Mouse (Mus musculus) lung, adult 2 months (tissue): ENCODE measurements around the gene Hist1h2ae.

Source experiments
- CTCF ChIP-seq: fragments of 200-500 bp; IDR thresholded peaks from 2 replicates; pipeline ENCODE4 v1.5.1; 2011; ENCODE audit warnings: mild to moderate bottlenecking, low read length, control low read depth; ENCODE audit not compliant: insufficient read depth
- POLR2A ChIP-seq: fragments of 200-500 bp; IDR thresholded peaks from 2 replicates; pipeline ENCODE4 v1.6.1; 2011; ENCODE audit warnings: low read depth, mild to moderate bottlenecking, control low read depth, low read length, borderline replicate concordance; ENCODE audit errors: extremely low read depth

DNA sequence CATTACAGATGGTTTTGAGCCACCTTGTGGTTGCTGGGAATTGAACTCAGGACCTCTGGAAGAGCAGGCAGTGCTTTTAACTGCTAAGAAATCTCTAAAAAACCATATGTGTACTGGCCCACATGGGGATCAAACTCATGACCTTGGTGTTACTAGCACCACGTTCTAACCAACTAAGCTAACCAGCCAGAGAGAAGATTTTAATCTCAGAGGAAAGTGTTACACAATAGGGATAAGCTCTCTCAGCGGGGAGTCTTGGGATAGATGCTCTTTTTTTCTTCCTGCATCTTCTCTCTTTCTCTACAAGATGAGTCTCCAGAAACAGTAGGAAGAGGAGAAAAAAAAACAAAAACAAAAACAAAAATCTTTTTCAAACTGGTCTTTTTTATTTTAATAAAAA, 39.4 kb upstream of the Hist1h2ae start:
- TF ChIP-seq POLR2A (no peak), CTCF (no peak)
